Mouse (Mus musculus) hindbrain, postnatal 0 days (tissue): ENCODE results near the gene Gm20388. TPM values are rescaled to one million over a fixed set of nuclear protein-coding genes. Genes with fewer than 3 reads are reported as not detected.
A peak's percentile ranks its signal among the peaks of the same experiment; 100 is the strongest.

ENCODE experiments used
- ATAC-seq: fragments of 200-750 bp; cut with Nextera tagmentation; 2 replicates; pipeline ENCODE4 v1.8.0; 2017; ENCODE audit warnings: mild to moderate bottlenecking, moderate TSS enrichment, moderate library complexity
- DNase-seq: peaks from one replicate; pipeline ENCODE4 v3.0.0-alpha.2; 2015; ENCODE audit warnings: low spot score
- H3K27ac ChIP-seq: fragments of 300-500 bp; sonication (generic); 2 replicates; pipeline ENCODE4 v1.5.1; 2014; ENCODE audit warnings: mild to moderate bottlenecking
- H3K27me3 ChIP-seq: fragments of 300-500 bp; sonication (generic); 2 replicates; pipeline ENCODE4 v1.6.1; 2014; ENCODE audit warnings: low read length, mixed read lengths; ENCODE audit not compliant: insufficient read depth
- H3K36me3 ChIP-seq: fragments of 300-500 bp; sonication (generic); 2 replicates; pipeline ENCODE4 v1.6.1; 2014; ENCODE audit warnings: low read length, mixed read lengths; ENCODE audit not compliant: insufficient read depth
- H3K4me1 ChIP-seq: fragments of 300-500 bp; sonication (generic); 2 replicates; pipeline ENCODE4 v1.6.1; 2014; ENCODE audit warnings: antibody characterized with exemption, low read length, mixed read lengths; ENCODE audit not compliant: insufficient read depth
- H3K4me2 ChIP-seq: fragments of 300-500 bp; sonication (generic); 2 replicates; pipeline ENCODE4 v1.6.1; 2014; ENCODE audit warnings: low read depth, mild to moderate bottlenecking, low read length, moderate library complexity, mixed read lengths
- H3K4me3 ChIP-seq: fragments of 300-500 bp; sonication (generic); 2 replicates; pipeline ENCODE4 v1.5.1; 2014; ENCODE audit warnings: low read length
- H3K9ac ChIP-seq: fragments of 300-500 bp; sonication (generic); replicated peaks from 2 replicates; pipeline ENCODE4 v1.6.1; 2014; ENCODE audit warnings: mild to moderate bottlenecking, low read length, moderate library complexity, mixed read lengths
- H3K9me3 ChIP-seq: fragments of 300-500 bp; sonication (generic); 2 replicates; pipeline ENCODE4 v1.6.1; 2016; ENCODE audit warnings: low read length, mixed read lengths
- CTCF ChIP-seq: IDR thresholded peaks from 2 replicates; pipeline ENCODE4 v1.5.1; 2016; ENCODE audit warnings: antibody characterized with exemption, control low read depth, low read depth
- WGBS: fragments of 180-500 bp; shearing (Covaris S2); extraction: QIAGEN DNeasy Blood & Tissue Kit; methylation state at CpG from one replicate; pipeline ENCODE4 v1.1.7; 2014; 5-methylcytosine and 5-hydroxymethylcytosine counted together
- polyA plus RNA-seq: library from polyadenylated mRNA; unstranded; fragments of >200 nt; fragmentation: Nextera tagmentation; extraction: Ambion mirVana; gene quantifications from 2 replicates; pipeline ENCODE4 v1.2.1, GENCODE M21; 2015
- total RNA-seq: library from RNA; depleted of rRNA; stranded (reverse); fragments of >200 nt; gene quantifications from 2 replicates; pipeline ENCODE4 v1.2.3, GENCODE M21; 2014

Gene Gm20388
- total and polyA plus RNA-seq, 2 experiments from 2014 or later = 71.3 TPM; not detected in 1

DNA sequence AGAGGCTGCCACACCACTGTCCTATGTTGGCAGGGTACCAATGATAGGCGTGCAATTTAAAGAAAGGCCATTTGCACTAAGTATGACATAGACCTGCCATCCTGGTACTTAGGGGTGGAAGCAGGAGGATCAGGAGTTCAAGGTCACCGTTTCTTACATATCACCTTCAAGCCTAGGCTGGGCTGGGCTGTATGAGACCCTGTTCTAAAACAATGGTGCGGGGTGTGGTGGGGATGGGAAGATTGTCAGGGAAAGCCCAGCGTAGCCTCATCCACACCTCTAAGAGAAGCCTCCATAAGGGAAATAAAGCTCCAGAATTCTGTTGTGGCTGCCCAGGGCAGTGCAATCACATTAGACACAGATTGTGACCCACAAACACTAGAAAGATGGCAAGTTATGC lies 4324.9 kb downstream of the Gm20388 start:
- WGBS = 94% methylated on average over 4 of the region's 4 CpGs
- no peaks in the 10 kb centered on the region for H3K9me3 ChIP-seq
- ATAC-seq (no peak), DNase-seq (no peak)
- H3K9ac ChIP-seq = no peak overlapping the region
- TF ChIP-seq CTCF = no peak
- no peak overlapping the region for H3K4me3 ChIP-seq
- H3K36me3 ChIP-seq = no peaks in the 10 kb centered on the region
- no peaks in the 10 kb centered on the region for H3K27me3 ChIP-seq
- H3K4me1 ChIP-seq = peaks cover 17% of the 10 kb centered on the region
- no peak overlapping the region for H3K27ac ChIP-seq
- no peak overlapping the region for H3K4me2 ChIP-seq

- Histone ChIP-seq H3K4me2 (no peak overlapping the region), H3K36me3 (no peaks in the 10 kb centered on the region), H3K9ac (no peak overlapping the region), H3K27me3 (no peaks in the 10 kb centered on the region), H3K9me3 (no peaks in the 10 kb centered on the region), H3K4me1 (peaks cover 6% of the 10 kb centered on the region), H3K4me3 (no peak overlapping the region), H3K27ac (no peak overlapping the region)
- no peak for TF ChIP-seq CTCF
- ATAC-seq (no peak), DNase-seq (no peak)
- WGBS = 82% methylated on average over 6 of the region's 6 CpGs
Observed at GRCm38 (mm10) chr8:124239350-124239749, 4328.7 kb downstream of the Gm20388 start.

DNA sequence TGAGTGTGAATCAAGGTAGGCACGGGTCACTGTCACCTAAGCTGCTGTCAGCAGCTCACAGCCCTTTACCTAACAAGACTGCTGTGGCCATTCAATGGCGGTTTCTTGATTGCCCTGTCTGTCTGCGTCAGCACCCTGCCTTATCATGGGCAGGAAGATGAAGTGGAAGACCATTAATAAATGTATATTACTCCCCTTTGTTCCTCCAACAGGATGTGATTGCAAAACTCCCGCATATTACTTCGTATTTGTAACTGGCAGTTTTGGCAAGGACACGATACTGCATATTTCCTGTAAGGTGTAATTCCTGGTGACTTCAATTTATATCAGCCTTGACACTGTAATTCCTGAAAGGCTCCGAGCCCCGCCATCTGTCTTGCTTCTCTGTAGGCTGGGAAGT lies 4330.3 kb downstream of the Gm20388 start:
- ATAC-seq (no peak), DNase-seq (no peak)
- no peaks in the 10 kb centered on the region for H3K27me3 ChIP-seq
- H3K4me3 ChIP-seq = no peak overlapping the region
- H3K36me3 ChIP-seq = no peaks in the 10 kb centered on the region
- 0 out of 2 replicates have a peak overlapping the region, but pooled peaks have one; percentile 32 for H3K27ac ChIP-seq
- WGBS = 73% methylated on average over 8 of the region's 8 CpGs
- peaks cover 6% of the 10 kb centered on the region for H3K4me1 ChIP-seq
- no peak overlapping the region for H3K4me2 ChIP-seq
- no peak overlapping the region for H3K9ac ChIP-seq
- H3K9me3 ChIP-seq = no peaks in the 10 kb centered on the region
- TF ChIP-seq CTCF = no peak

DNA sequence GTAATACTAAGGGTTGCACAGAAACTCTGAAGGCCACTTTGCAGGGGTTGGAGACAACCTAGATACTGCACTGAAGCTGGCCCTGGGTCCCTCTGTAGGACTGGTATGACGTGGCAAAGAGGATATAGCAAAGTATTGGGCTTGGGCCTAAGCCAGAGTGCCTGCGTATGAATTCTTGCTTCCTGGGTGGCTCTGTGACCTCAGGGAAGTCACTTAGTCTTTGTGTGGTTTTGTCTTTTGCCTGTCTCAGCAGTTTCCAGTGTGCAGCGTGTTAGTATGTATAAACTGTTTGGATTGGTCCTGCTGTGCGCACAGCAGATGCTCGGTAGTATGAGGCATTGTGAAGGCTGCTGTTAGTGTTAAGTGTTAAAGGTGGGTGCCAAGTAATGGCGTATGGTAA lies 4331.6 kb downstream of the Gm20388 start:
- peaks cover 6% of the 10 kb centered on the region for H3K4me1 ChIP-seq
- DNase-seq (no peak), ATAC-seq (no peak; the same call in 1 of the 2 replicates)
- H3K4me3 ChIP-seq = no peak overlapping the region
- 54% methylated on average over 6 of the region's 6 CpGs for WGBS
- H3K27ac ChIP-seq = no peak overlapping the region
- H3K4me2 ChIP-seq = no peak overlapping the region
- no peak overlapping the region for H3K9ac ChIP-seq
- no peaks in the 10 kb centered on the region for H3K36me3 ChIP-seq
- no peaks in the 10 kb centered on the region for H3K27me3 ChIP-seq
- no peak for TF ChIP-seq CTCF
- H3K9me3 ChIP-seq = no peaks in the 10 kb centered on the region

GRCm38 (mm10) chr8:124242913-124243312 lies 4332.3 kb downstream of the Gm20388 start:
- Histone ChIP-seq H3K4me2 (no peak overlapping the region), H3K27me3 (no peaks in the 10 kb centered on the region), H3K36me3 (no peaks in the 10 kb centered on the region), H3K27ac (no peak overlapping the region), H3K4me1 (peaks cover 6% of the 10 kb centered on the region), H3K9me3 (no peaks in the 10 kb centered on the region), H3K9ac (no peak overlapping the region), H3K4me3 (no peak overlapping the region)
- WGBS = 98% methylated on average over 5 of the region's 5 CpGs
- ATAC-seq (no peak), DNase-seq (no peak)
- no peak for TF ChIP-seq CTCF

- 77% methylated on average over 6 of the region's 6 CpGs for WGBS
- ATAC-seq (no peak), DNase-seq (no peak)
- H3K9ac ChIP-seq = no peak overlapping the region
- no peaks in the 10 kb centered on the region for H3K4me1 ChIP-seq
- no peak overlapping the region for H3K4me2 ChIP-seq
- H3K36me3 ChIP-seq = no peaks in the 10 kb centered on the region
- H3K27me3 ChIP-seq = no peaks in the 10 kb centered on the region
- no peak overlapping the region for H3K27ac ChIP-seq
- no peak overlapping the region for H3K4me3 ChIP-seq
- H3K9me3 ChIP-seq = no peaks in the 10 kb centered on the region
- no peak for TF ChIP-seq CTCF
Observed at GRCm38 (mm10) chr8:124247581-124247980, 4336.9 kb downstream of the Gm20388 start.

DNA sequence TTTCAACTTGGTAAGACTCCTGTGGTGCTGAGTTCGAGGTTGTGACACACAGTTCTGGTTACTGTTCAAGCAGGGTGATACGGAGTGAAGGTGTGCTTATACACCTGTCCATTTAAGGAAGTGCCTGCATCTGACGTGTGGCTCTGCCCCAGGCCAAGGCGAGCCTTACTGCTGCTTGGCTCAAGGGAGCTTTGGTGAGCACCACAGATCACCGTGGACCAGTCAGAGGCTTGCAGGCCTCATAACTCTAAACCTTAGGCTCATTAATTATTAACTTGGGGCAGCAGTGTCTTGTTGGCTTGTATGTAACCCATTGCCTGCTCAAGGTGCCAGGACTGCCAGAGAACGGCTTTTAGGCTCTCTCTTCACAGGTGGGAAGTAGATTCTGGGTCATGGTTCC lies 4338.0 kb downstream of the Gm20388 start:
- H3K4me1 ChIP-seq = no peaks in the 10 kb centered on the region
- DNase-seq = no peak
- no peaks in the 10 kb centered on the region for H3K9me3 ChIP-seq
- TF ChIP-seq CTCF = no peak
- no peak overlapping the region for H3K9ac ChIP-seq
- H3K4me2 ChIP-seq = no peak overlapping the region
- H3K4me3 ChIP-seq = no peak overlapping the region
- H3K27ac ChIP-seq = no peak overlapping the region
- 95% methylated on average over 6 of the region's 6 CpGs for WGBS
- ATAC-seq = no peak
- no peaks in the 10 kb centered on the region for H3K36me3 ChIP-seq
- H3K27me3 ChIP-seq = no peaks in the 10 kb centered on the region
